Mouse (Mus musculus) hindbrain, embryonic 14.5 days (tissue): ENCODE results near the gene Capza3. TPM values are rescaled to one million over a fixed set of nuclear protein-coding genes. Genes with fewer than 3 reads are reported as not detected.

ENCODE experiments used
- ATAC-seq: fragments of 200-750 bp; cut with Nextera tagmentation; 2 replicates; pipeline ENCODE4 v1.8.0; 2017; ENCODE audit warnings: moderate number of reproducible peaks, mild to moderate bottlenecking, moderate TSS enrichment, moderate library complexity; ENCODE audit not compliant: low FRiP score
- DNase-seq: peaks from one replicate; pipeline ENCODE4 v3.0.0-alpha.2; 2015; ENCODE audit warnings: low spot score
- H3K27ac ChIP-seq: fragments of 300-500 bp; sonication (generic); 2 replicates; pipeline ENCODE4 v1.5.1; 2014; ENCODE audit warnings: mild to moderate bottlenecking, moderate library complexity
- H3K27me3 ChIP-seq: fragments of 300-500 bp; sonication (generic); 2 replicates; pipeline ENCODE4 v1.6.1; 2014; ENCODE audit warnings: mild to moderate bottlenecking, low read length, mixed read lengths; ENCODE audit not compliant: control insufficient read depth, insufficient read depth
- H3K36me3 ChIP-seq: fragments of 300-500 bp; sonication (generic); replicated peaks from 2 replicates; pipeline ENCODE4 v1.6.1; 2014; ENCODE audit not compliant: control insufficient read depth, insufficient read depth
- H3K4me1 ChIP-seq: fragments of 300-500 bp; sonication (generic); replicated peaks from 2 replicates; pipeline ENCODE4 v1.6.1; 2014; ENCODE audit warnings: antibody characterized with exemption, low read length, mixed read lengths; ENCODE audit not compliant: control insufficient read depth, insufficient read depth
- H3K4me2 ChIP-seq: fragments of 300-500 bp; sonication (generic); replicated peaks from 2 replicates; pipeline ENCODE4 v1.6.1; 2014; ENCODE audit warnings: mild to moderate bottlenecking, moderate library complexity
- H3K4me3 ChIP-seq: fragments of 300-500 bp; sonication (generic); replicated peaks from 2 replicates; pipeline ENCODE4 v1.5.1; 2014; ENCODE audit warnings: mild to moderate bottlenecking, low read length
- H3K9ac ChIP-seq: fragments of 300-500 bp; sonication (generic); 2 replicates; pipeline ENCODE4 v1.6.1; 2014
- H3K9me3 ChIP-seq: fragments of 300-500 bp; sonication (generic); 2 replicates; pipeline ENCODE4 v1.6.1; 2016; ENCODE audit warnings: low read length; ENCODE audit not compliant: control insufficient read depth
- WGBS: fragments of 180-500 bp; shearing (Covaris S2); extraction: QIAGEN DNeasy Blood & Tissue Kit; methylation state at CpG from one replicate; pipeline ENCODE4 v1.1.7; 2014; 5-methylcytosine and 5-hydroxymethylcytosine counted together
- polyA plus RNA-seq: library from polyadenylated mRNA; unstranded; fragments of >200 nt; fragmentation: Nextera tagmentation; extraction: Ambion mirVana; gene quantifications from 2 replicates; pipeline ENCODE4 v1.2.1, GENCODE M21; 2014

Capza3 gene
- not detected in 2 replicates for polyA plus RNA-seq

- H3K4me2 ChIP-seq = no peak within 1 kb of the TSS
- DNase-seq = no peak
- no peaks in the 10 kb centered on the region for H3K36me3 ChIP-seq
- WGBS = 95% methylated on average over 7 of the region's 7 CpGs
- no peak within 1 kb of the TSS for H3K4me3 ChIP-seq
- H3K9ac ChIP-seq = no peak within 1 kb of the TSS
- no peak within 1 kb of the TSS for H3K27ac ChIP-seq
- no peaks in the 10 kb centered on the region for H3K27me3 ChIP-seq
- H3K4me1 ChIP-seq = no peaks in the 10 kb centered on the region
- no peak for ATAC-seq
- no peaks in the 10 kb centered on the region for H3K9me3 ChIP-seq
These were observed at the start of gene Capza3 for GRCm38 (mm10) chr6:140040952-140041351. Gene Capza3 (plus strand): TSS chr6:140041252.

GRCm38 (mm10) chr6:140005181-140005580 is 35.9 kb upstream of the Capza3 start:
- H3K9me3 ChIP-seq = 0 out of 2 replicates have a peak, but pooled peaks cover 4% of the 10 kb centered on the region
- WGBS = 84% methylated on average over 3 of the region's 3 CpGs

GRCm38 (mm10) chr6:140024404-140024803 is 16.6 kb upstream of the Capza3 start:
- Histone ChIP-seq H3K4me2 (no peak overlapping the region), H3K4me3 (no peak overlapping the region), H3K36me3 (no peaks in the 10 kb centered on the region), H3K4me1 (no peaks in the 10 kb centered on the region), H3K9ac (no peak overlapping the region), H3K9me3 (no peaks in the 10 kb centered on the region), H3K27me3 (no peaks in the 10 kb centered on the region), H3K27ac (no peak overlapping the region)
- DNase-seq (no peak), ATAC-seq (no peak)
- WGBS = 89% methylated on average over 7 of the region's 7 CpGs

More at GRCm38 (mm10) chr6:140005181-140005580, 35.9 kb upstream of the Capza3 start:
- DNase-seq = no peak
- H3K27me3 ChIP-seq = no peaks in the 10 kb centered on the region
- no peak overlapping the region for H3K4me3 ChIP-seq
- H3K9ac ChIP-seq = no peak overlapping the region
- H3K27ac ChIP-seq = no peak overlapping the region
- no peak overlapping the region for H3K4me2 ChIP-seq
- no peaks in the 10 kb centered on the region for H3K36me3 ChIP-seq
- H3K4me1 ChIP-seq = no peaks in the 10 kb centered on the region
- ATAC-seq = no peak

DNA sequence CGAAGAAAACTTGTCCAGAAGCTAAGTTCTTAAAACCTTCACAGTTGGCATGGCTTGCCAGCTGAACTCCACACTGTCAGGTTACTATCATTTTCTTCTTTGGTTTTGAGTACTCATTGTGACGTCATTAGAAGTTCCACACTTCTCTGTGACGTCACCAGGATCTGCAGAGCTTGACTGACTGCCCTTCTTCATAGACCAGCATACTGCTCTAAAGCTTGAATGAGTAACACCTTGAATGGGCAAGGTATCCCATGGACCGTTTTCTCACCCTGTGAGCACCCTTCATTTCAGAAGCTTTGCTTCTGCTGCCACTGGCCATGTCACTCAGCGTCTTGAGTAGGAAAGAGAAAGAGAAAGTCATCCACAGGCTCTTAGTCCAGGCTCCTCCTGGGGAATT is 305 bp downstream of the Capza3 start, which contains the start of gene Plcz1:
Gene Plcz1 (minus strand): TSS at position 101 of the 400 bp plus-strand sequence.
- no peak for ATAC-seq
- WGBS = 91% methylated on average over 5 of the region's 5 CpGs

DNA sequence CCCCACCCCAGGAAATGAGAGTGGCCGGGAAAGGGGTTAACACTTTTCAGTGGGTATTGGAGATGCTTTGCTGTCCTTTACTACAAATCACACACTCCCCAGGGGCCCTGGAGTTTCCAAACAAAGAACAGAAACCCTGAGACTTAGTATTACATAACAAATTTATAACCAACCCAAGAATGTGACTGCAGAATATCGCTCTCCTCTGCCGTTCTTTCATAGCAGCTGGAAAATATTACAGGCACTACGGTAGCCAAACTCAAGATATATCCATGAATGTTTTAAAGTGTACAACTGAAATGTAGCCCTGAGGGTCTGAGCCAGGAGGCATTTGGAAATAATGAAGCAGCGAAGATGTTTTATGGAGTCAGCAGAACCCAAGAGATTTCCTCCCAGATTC is 10.4 kb downstream of the Capza3 start:
- H3K4me3 ChIP-seq = no peak overlapping the region
- no peak overlapping the region for H3K27ac ChIP-seq
- H3K9ac ChIP-seq = no peak overlapping the region
- H3K36me3 ChIP-seq = no peaks in the 10 kb centered on the region
- H3K9me3 ChIP-seq = no peaks in the 10 kb centered on the region
- no peak for DNase-seq
- whole genome bisulfite sequencing = 89% methylated on average over 5 of the region's 5 CpGs
- no peaks in the 10 kb centered on the region for H3K4me1 ChIP-seq
- H3K27me3 ChIP-seq = no peaks in the 10 kb centered on the region
- H3K4me2 ChIP-seq = no peak overlapping the region
- no peak for ATAC-seq

More for the DNA sequence above, 305 bp downstream of the Capza3 start, which contains the start of gene Plcz1:
- no peaks in the 10 kb centered on the region for H3K4me1 ChIP-seq
- DNase-seq = no peak
- H3K36me3 ChIP-seq = no peaks in the 10 kb centered on the region
- no peak within 1 kb of the TSS for H3K9ac ChIP-seq
- no peak within 1 kb of the TSS for H3K4me2 ChIP-seq
- no peak within 1 kb of the TSS for H3K4me3 ChIP-seq
- H3K27me3 ChIP-seq = no peaks in the 10 kb centered on the region
- H3K27ac ChIP-seq = no peak within 1 kb of the TSS
- no peaks in the 10 kb centered on the region for H3K9me3 ChIP-seq

GRCm38 (mm10) chr6:140054271-140054928 is 13.3 kb downstream of the Capza3 start:
- ATAC-seq = no peak
- no peak overlapping the region for H3K4me2 ChIP-seq

GRCm38 (mm10) chr6:140069177-140069576 is 28.1 kb downstream of the Capza3 start:
- H3K36me3 ChIP-seq = no peaks in the 10 kb centered on the region
- H3K27ac ChIP-seq = no peak overlapping the region
- ATAC-seq = no peak
- H3K4me2 ChIP-seq = no peak overlapping the region
- no peak overlapping the region for H3K9ac ChIP-seq
- 88% methylated on average over 8 of the region's 8 CpGs for WGBS
- H3K9me3 ChIP-seq = no peaks in the 10 kb centered on the region
- no peaks in the 10 kb centered on the region for H3K27me3 ChIP-seq
- no peak overlapping the region for H3K4me3 ChIP-seq
- no peak for DNase-seq
- H3K4me1 ChIP-seq = no peaks in the 10 kb centered on the region

More at GRCm38 (mm10) chr6:140054271-140054928, 13.3 kb downstream of the Capza3 start:
- Histone ChIP-seq H3K27ac (no peak overlapping the region), H3K36me3 (no peaks in the 10 kb centered on the region), H3K9ac (no peak overlapping the region), H3K27me3 (no peaks in the 10 kb centered on the region), H3K9me3 (no peaks in the 10 kb centered on the region), H3K4me1 (no peaks in the 10 kb centered on the region), H3K4me3 (no peak overlapping the region)
- no peak for DNase-seq
- WGBS = 75% methylated on average over 5 of the region's 5 CpGs

- WGBS = 89% methylated on average over 7 of the region's 7 CpGs
- H3K4me1 ChIP-seq = no peaks in the 10 kb centered on the region
- no peak overlapping the region for H3K4me2 ChIP-seq
- ATAC-seq = no peak
- no peaks in the 10 kb centered on the region for H3K27me3 ChIP-seq
- no peak overlapping the region for H3K9ac ChIP-seq
- H3K9me3 ChIP-seq = peaks cover 3% of the 10 kb centered on the region; the same call in 1 of the 2 replicates
- no peak overlapping the region for H3K27ac ChIP-seq
- H3K36me3 ChIP-seq = no peaks in the 10 kb centered on the region
- no peak for DNase-seq
- no peak overlapping the region for H3K4me3 ChIP-seq
These were observed 39.9 kb downstream of the Capza3 start for GRCm38 (mm10) chr6:140080933-140081332.

DNA sequence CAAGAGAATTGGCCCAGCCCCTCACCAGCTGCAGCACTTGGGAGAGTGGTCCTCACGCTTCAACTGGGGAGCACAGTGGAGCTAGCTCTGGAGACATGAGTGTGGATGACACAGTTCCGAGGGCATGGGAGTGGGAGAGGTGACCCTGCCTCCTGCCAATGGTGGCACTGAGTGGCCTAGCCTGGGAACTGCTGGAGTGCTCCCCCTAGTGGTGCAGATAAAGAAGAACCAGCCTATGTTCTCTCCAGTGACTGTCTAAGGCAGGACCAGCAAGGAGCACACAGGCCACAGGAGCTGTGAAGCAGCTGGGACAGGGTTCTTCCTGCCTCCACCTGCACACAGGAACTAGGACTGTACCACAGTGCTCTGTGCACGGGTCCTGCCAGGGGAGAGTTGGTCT is 40.7 kb downstream of the Capza3 start:
- H3K4me1 ChIP-seq = no peaks in the 10 kb centered on the region

More for the DNA sequence above, 40.7 kb downstream of the Capza3 start:
- WGBS = 85% methylated on average over 3 of the region's 3 CpGs
- Histone ChIP-seq H3K27ac (no peak overlapping the region), H3K9me3 (peaks cover 3% of the 10 kb centered on the region; the same call in 1 of the 2 replicates), H3K4me3 (no peak overlapping the region), H3K9ac (no peak overlapping the region), H3K4me2 (no peak overlapping the region), H3K27me3 (no peaks in the 10 kb centered on the region), H3K36me3 (no peaks in the 10 kb centered on the region)
- ATAC-seq = no peak
- no peak for DNase-seq
